Mouse (Mus musculus) monocyte, adult 2 months (primary cell): ENCODE measurements around the gene Cdkl3.
A peak's percentile ranks its signal among the peaks of the same experiment; 100 is the strongest.
"Not testable (repeated sequence)": the region's sequence is repeated elsewhere in the genome, so short reads cannot be mapped to it uniquely, and the experiment has no call there.

Experiments
- DNase-seq, 2 experiments: peaks; one replicate each; pipeline ENCODE4 v3.0.0; 2022; ENCODE audit warnings: low spot score in 2 of 2, low read depth in 1 of 2

Cdkl3 gene

GRCm38 (mm10) chr11:52076742-52077352 is 72.8 kb downstream of the Cdkl3 start:
- DNase-seq = no peak

GRCm38 (mm10) chr11:52077939-52078338 is 73.9 kb downstream of the Cdkl3 start:
- no peak for DNase-seq

- peak; percentile 49 to 77 for DNase-seq
Measured at GRCm38 (mm10) chr11:52079978-52080377, 76.0 kb downstream of the Cdkl3 start.

GRCm38 (mm10) chr11:52080656-52081055 is 76.6 kb downstream of the Cdkl3 start:
- no peak for DNase-seq

GRCm38 (mm10) chr11:52085857-52086203 is 81.8 kb downstream of the Cdkl3 start:
- DNase-seq = no peak

- DNase-seq = no peak
Measured at GRCm38 (mm10) chr11:52086204-52086864, 82.3 kb downstream of the Cdkl3 start.

- no peak for DNase-seq
Measured at GRCm38 (mm10) chr11:52089291-52089690, 85.3 kb downstream of the Cdkl3 start.

- no peak for DNase-seq
Measured at GRCm38 (mm10) chr11:52091261-52091660, 87.2 kb downstream of the Cdkl3 start.

- DNase-seq = no peak
Measured at GRCm38 (mm10) chr11:52094568-52094967, 90.5 kb downstream of the Cdkl3 start.

GRCm38 (mm10) chr11:52097016-52097415 is 93.0 kb downstream of the Cdkl3 start:
- no peak for DNase-seq

- no peak for DNase-seq
Measured at GRCm38 (mm10) chr11:52097596-52097995, 93.6 kb downstream of the Cdkl3 start.

- DNase-seq = peak; percentile 97 to 98
Measured at GRCm38 (mm10) chr11:52098398-52098946, 94.5 kb downstream of the Cdkl3 start, which contains the start of gene Ppp2ca. Ppp2ca (plus strand) TSS chr11:52098681.

GRCm38 (mm10) chr11:52099031-52099761 is 95.2 kb downstream of the Cdkl3 start:
- peak; percentile 23 to 51 for DNase-seq

- no peak for DNase-seq
Measured at GRCm38 (mm10) chr11:52099771-52100219, 95.8 kb downstream of the Cdkl3 start.

- no peak for DNase-seq
Measured at GRCm38 (mm10) chr11:52102977-52103376, 99.0 kb downstream of the Cdkl3 start.

- no peak for DNase-seq
Measured at GRCm38 (mm10) chr11:52105503-52105902, 101.5 kb downstream of the Cdkl3 start.

GRCm38 (mm10) chr11:52106037-52106436 is 102.0 kb downstream of the Cdkl3 start:
- no peak for DNase-seq

- no peak for DNase-seq
Measured at GRCm38 (mm10) chr11:52106438-52106837, 102.4 kb downstream of the Cdkl3 start.

- no peak for DNase-seq
Measured at GRCm38 (mm10) chr11:52108796-52109195, 104.8 kb downstream of the Cdkl3 start.

- DNase-seq = no peak
Measured at GRCm38 (mm10) chr11:52109421-52109820, 105.4 kb downstream of the Cdkl3 start.

- no peak for DNase-seq
Measured at GRCm38 (mm10) chr11:52115479-52115878, 111.5 kb downstream of the Cdkl3 start.

- DNase-seq = not testable (repeated sequence)
Measured at GRCm38 (mm10) chr11:52116117-52116516, 112.1 kb downstream of the Cdkl3 start.
